Mouse (Mus musculus) stomach, postnatal 0 days (tissue): ENCODE data around the gene Cct3.
"Not testable (repeated sequence)": the region's sequence is repeated elsewhere in the genome, so short reads cannot be mapped to it uniquely, and the experiment has no call there.

Experiments used
- CTCF ChIP-seq: IDR thresholded peaks from 2 replicates; pipeline ENCODE4 v1.5.1; 2016; ENCODE audit warnings: antibody characterized with exemption, low read depth, mild to moderate bottlenecking, moderate library complexity
- EP300 ChIP-seq: optimal IDR thresholded peaks from 2 replicates; pipeline ENCODE3; 2016; ENCODE audit warnings: antibody characterized with exemption

GRCm38 (mm10) chr3:88271298-88271697, 25.6 kb upstream of the Cct3 start:
- not testable (repeated sequence) for TF ChIP-seq CTCF, EP300
